Mouse (Mus musculus): Measurements from ENCODE around the gene Ncr1. TPM values are rescaled to one million over a fixed set of nuclear protein-coding genes. Genes with fewer than 3 reads are reported as not detected.

Gene Ncr1
- not detected for polyA plus RNA-seq (2017; shearing (Covaris generic))

DNA sequence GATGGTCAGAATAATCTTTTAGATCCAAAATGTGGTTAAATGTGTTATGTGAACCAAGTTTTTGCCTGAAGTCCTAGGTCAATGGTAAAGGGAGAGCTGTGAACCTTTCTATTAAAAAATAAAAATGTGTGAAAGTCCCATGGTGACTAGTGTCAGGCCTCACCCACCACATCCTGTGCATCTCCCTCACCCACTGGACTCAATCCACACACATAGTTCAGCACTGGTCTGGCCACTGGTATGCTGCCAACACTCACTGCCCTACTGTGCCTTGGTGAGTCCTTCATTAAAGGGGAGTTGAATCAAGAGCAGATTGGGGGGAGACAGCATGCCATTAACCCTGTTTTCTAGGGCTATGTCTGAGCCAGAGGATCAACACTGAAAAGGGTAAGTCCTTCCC lies at the start of gene Ncr1:
Gene Ncr1 (plus strand): TSS at position 216 of the 400 bp plus-strand sequence.

Other genes with a start within 250 kb of the Ncr1 start
- 0.43 TPM for gene Ttyh1, start 218.3 kb upstream of the Ncr1 start, polyA plus RNA-seq (2017; shearing (Covaris generic))
- gene Leng8, start 200.7 kb upstream of the Ncr1 start, polyA plus RNA-seq (2017; shearing (Covaris generic)), result 188 TPM
- gene Leng9, start 187.3 kb upstream of the Ncr1 start, polyA plus RNA-seq (2017; shearing (Covaris generic)), result 11.3 TPM
- gene Cdc42ep5, start 172.9 kb upstream of the Ncr1 start, polyA plus RNA-seq (2017; shearing (Covaris generic)), result not detected
- not detected for gene Lilra5, start 100.0 kb upstream of the Ncr1 start, polyA plus RNA-seq (2017; shearing (Covaris generic))
- not detected for gene Gp6, start 60.0 kb downstream of the Ncr1 start, polyA plus RNA-seq (2017; shearing (Covaris generic))
- 4.9 TPM for gene Rdh13, start 107.9 kb downstream of the Ncr1 start, polyA plus RNA-seq (2017; shearing (Covaris generic))
- 20.0 TPM for gene Eps8l1, start 123.0 kb downstream of the Ncr1 start, polyA plus RNA-seq (2017; shearing (Covaris generic))
- gene Ppp1r12c, start 164.0 kb downstream of the Ncr1 start, polyA plus RNA-seq (2017; shearing (Covaris generic)), result 168 TPM
- 5.3 TPM for gene Tnnt1, start 178.7 kb downstream of the Ncr1 start, polyA plus RNA-seq (2017; shearing (Covaris generic))
- 0.47 TPM for gene Tnni3, start 186.5 kb downstream of the Ncr1 start, polyA plus RNA-seq (2017; shearing (Covaris generic))
- gene Dnaaf3, start 194.7 kb downstream of the Ncr1 start, polyA plus RNA-seq (2017; shearing (Covaris generic)), result 0.39 TPM
- 0.16 TPM for gene Syt5, start 209.8 kb downstream of the Ncr1 start, polyA plus RNA-seq (2017; shearing (Covaris generic))

Data from CD4-positive, CD25-positive, alpha-beta regulatory T cell (primary cell).